Mouse (Mus musculus) testis, adult 2 months (tissue): ENCODE results near the gene Kit.

Experiments
- CTCF ChIP-seq: fragments of 200-500 bp; IDR thresholded peaks from 2 replicates; pipeline ENCODE4 v1.5.1; 2012; ENCODE audit warnings: low read depth, mild to moderate bottlenecking, inconsistent platforms, low read length, moderate library complexity; ENCODE audit not compliant: control insufficient read depth, insufficient read depth, insufficient replicate concordance
- POLR2A ChIP-seq: fragments of 200-500 bp; IDR thresholded peaks from 2 replicates; pipeline ENCODE4 v1.6.1; 2012; ENCODE audit warnings: low read depth, mild to moderate bottlenecking, inconsistent platforms, low read length, moderate library complexity; ENCODE audit not compliant: control insufficient read depth

DNA sequence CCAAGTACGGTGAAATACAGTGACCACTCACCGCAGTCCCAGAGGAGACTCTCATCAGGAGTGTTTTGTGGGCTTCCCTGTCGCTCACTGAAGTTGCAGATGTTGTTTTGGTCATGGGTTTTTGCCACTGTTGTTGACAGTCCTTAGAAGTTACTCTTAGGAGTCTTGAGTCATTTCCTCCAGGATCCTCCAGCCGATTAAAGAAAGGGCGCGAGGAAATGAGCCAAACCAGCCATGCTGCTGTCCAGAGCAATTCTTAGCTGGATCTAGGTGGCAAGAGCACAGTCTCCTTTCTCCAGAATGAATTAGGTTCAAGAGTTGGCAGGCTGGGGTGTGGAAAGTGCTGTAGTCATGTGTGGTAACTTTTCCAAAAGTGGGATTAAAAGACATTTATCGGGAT is 3.4 kb downstream of the Kit start:
- no peak for TF ChIP-seq CTCF
- no peak for TF ChIP-seq POLR2A
